Comparison of ENCODE assay signal across 16 mouse cellular contexts in genomic region chr5:120315116-120315515, GRCm38 (mm10).
"Had no signal": no experiment of that assay in that cellular context is flagged by ENCODE, and none has a peak within 500 bp of the region (broad histone marks: within the 10 kb centered on the region; RNA-seq: fewer than 3 reads in every experiment).

No protein-coding gene starts in this region.

- ATAC-seq: liver, postnatal 0 days; lung, postnatal 0 days had no signal

- H3K4me2 ChIP-seq: liver, embryonic 15.5 days; lung, embryonic 15.5 days; neural tube, embryonic 12.5 days; stomach, embryonic 15.5 days had no signal

- H3K4me3 ChIP-seq: liver, embryonic 15.5 days; lung, embryonic 15.5 days; megakaryocyte, embryonic 14.5 days; neural tube, embryonic 12.5 days; stomach, embryonic 15.5 days had no signal

- H3K36me3 ChIP-seq: liver, embryonic 15.5 days; lung, embryonic 15.5 days; neural tube, embryonic 12.5 days; stomach, embryonic 15.5 days had no signal

- H3K27me3 ChIP-seq: liver, embryonic 15.5 days; stomach, embryonic 15.5 days had no signal

- H3K9me3 ChIP-seq: lung, embryonic 15.5 days; stomach, embryonic 15.5 days had no signal

- H3K9ac ChIP-seq: liver, embryonic 15.5 days; liver, postnatal 0 days; lung, embryonic 15.5 days; neural tube, embryonic 12.5 days; stomach, embryonic 15.5 days had no signal

- H3K4me1 ChIP-seq: liver, embryonic 15.5 days; lung, embryonic 15.5 days; megakaryocyte, embryonic 14.5 days; neural tube, embryonic 12.5 days; stomach, embryonic 15.5 days had no signal

- H3K27ac ChIP-seq: liver, embryonic 15.5 days; lung, embryonic 15.5 days; macrophage; neural tube, embryonic 12.5 days; stomach, embryonic 15.5 days; stomach, postnatal 0 days had no signal

- DNase-seq: liver, postnatal 0 days; lung, adult 2 months; lung, postnatal 14 days; midbrain, embryonic 14.5 days; right cerebral cortex, postnatal 14 days; thymus, adult 2 months; thymus, postnatal 25 days; thymus, postnatal 4 days had no signal
